Mouse (Mus musculus) hindbrain, embryonic 11.5 days (tissue): ENCODE results near the gene Alkbh3. TPM values are rescaled to one million over a fixed set of nuclear protein-coding genes. Genes with fewer than 3 reads are reported as not detected.

Experiments used
- ATAC-seq: fragments of 200-750 bp; cut with Nextera tagmentation; 2 replicates; pipeline ENCODE4 v1.8.0; 2017; ENCODE audit warnings: mild to moderate bottlenecking, moderate TSS enrichment, moderate library complexity; ENCODE audit not compliant: low FRiP score
- DNase-seq: peaks from one replicate; pipeline ENCODE4 v3.0.0-alpha.2; 2015; ENCODE audit warnings: low spot score
- H3K27ac ChIP-seq: fragments of 300-500 bp; sonication (generic); 2 replicates; pipeline ENCODE4 v1.5.1; 2014; ENCODE audit warnings: mild to moderate bottlenecking, low read depth, low read length
- H3K27me3 ChIP-seq: fragments of 300-500 bp; sonication (generic); 2 replicates; pipeline ENCODE4 v1.6.1; 2014; ENCODE audit warnings: mild to moderate bottlenecking, low read length, moderate library complexity, mixed read lengths; ENCODE audit not compliant: control insufficient read depth, insufficient read depth
- H3K36me3 ChIP-seq: fragments of 300-500 bp; sonication (generic); 2 replicates; pipeline ENCODE4 v1.6.1; 2014; ENCODE audit warnings: mild to moderate bottlenecking, low read length, moderate library complexity, mixed read lengths; ENCODE audit not compliant: control insufficient read depth, insufficient read depth
- H3K4me1 ChIP-seq: fragments of 300-500 bp; sonication (generic); replicated peaks from 2 replicates; pipeline ENCODE4 v1.6.1; 2014; ENCODE audit warnings: low read length, mixed read lengths; ENCODE audit not compliant: control insufficient read depth, insufficient read depth
- H3K4me2 ChIP-seq: fragments of 300-500 bp; sonication (generic); replicated peaks from 2 replicates; pipeline ENCODE4 v1.6.1; 2014; ENCODE audit warnings: mild to moderate bottlenecking, low read depth, low read length
- H3K4me3 ChIP-seq: fragments of 300-500 bp; sonication (generic); 2 replicates; pipeline ENCODE4 v1.5.1; 2014; ENCODE audit warnings: low read depth, low read length
- H3K9ac ChIP-seq: fragments of 300-500 bp; sonication (generic); 2 replicates; pipeline ENCODE4 v1.6.1; 2014; ENCODE audit warnings: low read depth, low read length
- H3K9me3 ChIP-seq: fragments of 300-500 bp; sonication (generic); 2 replicates; pipeline ENCODE4 v1.6.1; 2016; ENCODE audit warnings: low read length; ENCODE audit not compliant: control insufficient read depth
- WGBS: fragments of 180-500 bp; shearing (Covaris S2); extraction: QIAGEN DNeasy Blood & Tissue Kit; methylation state at CpG from one replicate; pipeline ENCODE4 v1.1.7; 2014; 5-methylcytosine and 5-hydroxymethylcytosine counted together
- polyA plus RNA-seq: library from polyadenylated mRNA; unstranded; fragments of >200 nt; fragmentation: Nextera tagmentation; extraction: Ambion mirVana; gene quantifications from 2 replicates; pipeline ENCODE4 v1.2.1, GENCODE M21; 2014

Gene Alkbh3
- polyA plus RNA-seq = 51.9 and 53.4 TPM in 2 replicates

- Histone ChIP-seq H3K36me3 (no peaks in the 10 kb centered on the region), H3K9ac (peak within 1 kb of the TSS; percentile 82), H3K4me2 (peak within 1 kb of the TSS; percentile 60), H3K4me1 (no peaks in the 10 kb centered on the region; the same call in 1 of the 2 replicates), H3K27me3 (no peaks in the 10 kb centered on the region), H3K27ac (no peak within 1 kb of the TSS), H3K9me3 (no peaks in the 10 kb centered on the region), H3K4me3 (peak within 1 kb of the TSS; percentile 77)
- WGBS = 5% methylated on average over 47 of the region's 47 CpGs
- peak; percentile 97 for DNase-seq
- peak; percentile 98 for ATAC-seq
These were observed at the start of gene Alkbh3 for GRCm38 (mm10) chr2:94010335-94011291. TSS of gene Alkbh3 (minus strand) at chr2:94010807.

- no peaks in the 10 kb centered on the region for H3K4me1 ChIP-seq
- no peak for DNase-seq
- H3K4me2 ChIP-seq = no peak overlapping the region
- ATAC-seq = no peak
- H3K4me3 ChIP-seq = no peak overlapping the region
- H3K27ac ChIP-seq = no peak overlapping the region
- H3K9me3 ChIP-seq = no peaks in the 10 kb centered on the region
- no peaks in the 10 kb centered on the region for H3K36me3 ChIP-seq
- H3K27me3 ChIP-seq = no peaks in the 10 kb centered on the region
- 80% methylated on average over 5 of the region's 5 CpGs for WGBS
- H3K9ac ChIP-seq = no peak overlapping the region
These were observed 48.9 kb upstream of the Alkbh3 start for GRCm38 (mm10) chr2:94059459-94059858.

GRCm38 (mm10) chr2:94054813-94055212 lies 44.2 kb upstream of the Alkbh3 start:
- peak; percentile 52 for DNase-seq
- 0 out of 2 replicates have a peak, but pooled peaks have one; percentile 61 for ATAC-seq

GRCm38 (mm10) chr2:94051952-94052351 lies 41.3 kb upstream of the Alkbh3 start:
- no peaks in the 10 kb centered on the region for H3K27me3 ChIP-seq
- H3K9ac ChIP-seq = no peak overlapping the region
- H3K9me3 ChIP-seq = no peaks in the 10 kb centered on the region
- 92% methylated on average over 5 of the region's 5 CpGs for WGBS
- DNase-seq (no peak), ATAC-seq (no peak)
- H3K36me3 ChIP-seq = no peaks in the 10 kb centered on the region
- H3K4me3 ChIP-seq = no peak overlapping the region
- H3K4me2 ChIP-seq = no peak overlapping the region
- H3K4me1 ChIP-seq = no peaks in the 10 kb centered on the region
- no peak overlapping the region for H3K27ac ChIP-seq

More at GRCm38 (mm10) chr2:94054813-94055212, 44.2 kb upstream of the Alkbh3 start:
- Histone ChIP-seq H3K27ac (no peak overlapping the region), H3K27me3 (no peaks in the 10 kb centered on the region), H3K4me3 (no peak overlapping the region), H3K4me1 (no peaks in the 10 kb centered on the region), H3K9ac (no peak overlapping the region), H3K4me2 (no peak overlapping the region), H3K36me3 (no peaks in the 10 kb centered on the region), H3K9me3 (no peaks in the 10 kb centered on the region)

- no peak overlapping the region for H3K27ac ChIP-seq
- 98% methylated on average over 3 of the region's 3 CpGs for WGBS
- no peak overlapping the region for H3K4me3 ChIP-seq
- no peak for DNase-seq
- no peak overlapping the region for H3K4me2 ChIP-seq
- H3K9ac ChIP-seq = no peak overlapping the region
- no peaks in the 10 kb centered on the region for H3K36me3 ChIP-seq
- no peaks in the 10 kb centered on the region for H3K4me1 ChIP-seq
- H3K9me3 ChIP-seq = no peaks in the 10 kb centered on the region
- ATAC-seq = no peak
- H3K27me3 ChIP-seq = no peaks in the 10 kb centered on the region
These were observed 40.3 kb upstream of the Alkbh3 start for GRCm38 (mm10) chr2:94050901-94051300.

GRCm38 (mm10) chr2:94049471-94050176 lies 39.0 kb upstream of the Alkbh3 start:
- H3K4me2 ChIP-seq = no peak overlapping the region
- H3K36me3 ChIP-seq = no peaks in the 10 kb centered on the region
- H3K27me3 ChIP-seq = no peaks in the 10 kb centered on the region
- DNase-seq (no peak), ATAC-seq (no peak)
- no peaks in the 10 kb centered on the region for H3K9me3 ChIP-seq
- no peak overlapping the region for H3K27ac ChIP-seq
- H3K9ac ChIP-seq = no peak overlapping the region
- H3K4me1 ChIP-seq = no peaks in the 10 kb centered on the region
- no peak overlapping the region for H3K4me3 ChIP-seq
- WGBS = 83% methylated on average over 5 of the region's 5 CpGs

- H3K9ac ChIP-seq = no peak overlapping the region
- no peaks in the 10 kb centered on the region for H3K9me3 ChIP-seq
- 79% methylated on average over 5 of the region's 5 CpGs for WGBS
- no peaks in the 10 kb centered on the region for H3K27me3 ChIP-seq
- no peaks in the 10 kb centered on the region for H3K36me3 ChIP-seq
- DNase-seq = no peak
- no peak overlapping the region for H3K27ac ChIP-seq
- no peaks in the 10 kb centered on the region for H3K4me1 ChIP-seq
- no peak overlapping the region for H3K4me2 ChIP-seq
- no peak for ATAC-seq
- no peak overlapping the region for H3K4me3 ChIP-seq
These were observed 38.3 kb upstream of the Alkbh3 start for GRCm38 (mm10) chr2:94048733-94049470.

- no peak overlapping the region for H3K9ac ChIP-seq
- no peak overlapping the region for H3K27ac ChIP-seq
- no peak overlapping the region for H3K4me2 ChIP-seq
These were observed 37.7 kb upstream of the Alkbh3 start for GRCm38 (mm10) chr2:94048271-94048670.

More at GRCm38 (mm10) chr2:94048271-94048670, 37.7 kb upstream of the Alkbh3 start:
- Histone ChIP-seq H3K36me3 (no peaks in the 10 kb centered on the region), H3K27me3 (no peaks in the 10 kb centered on the region), H3K4me3 (no peak overlapping the region), H3K9me3 (no peaks in the 10 kb centered on the region), H3K4me1 (no peaks in the 10 kb centered on the region)
- ATAC-seq (no peak), DNase-seq (no peak)
- WGBS = 83% methylated on average over 1 of the region's 1 CpGs
